Mouse (Mus musculus): ENCODE data around the gene Mcpt2. TPM values are rescaled to one million over a fixed set of nuclear protein-coding genes. Genes with fewer than 3 reads are reported as not detected.
"Not testable (repeated sequence)": the region's sequence is repeated elsewhere in the genome, so short reads cannot be mapped to it uniquely, and the experiment has no call there.

The Mcpt2 gene
- 1.2 and 14.5 TPM in 2 replicates for polyA plus RNA-seq (2012; rRNA removed)

DNA sequence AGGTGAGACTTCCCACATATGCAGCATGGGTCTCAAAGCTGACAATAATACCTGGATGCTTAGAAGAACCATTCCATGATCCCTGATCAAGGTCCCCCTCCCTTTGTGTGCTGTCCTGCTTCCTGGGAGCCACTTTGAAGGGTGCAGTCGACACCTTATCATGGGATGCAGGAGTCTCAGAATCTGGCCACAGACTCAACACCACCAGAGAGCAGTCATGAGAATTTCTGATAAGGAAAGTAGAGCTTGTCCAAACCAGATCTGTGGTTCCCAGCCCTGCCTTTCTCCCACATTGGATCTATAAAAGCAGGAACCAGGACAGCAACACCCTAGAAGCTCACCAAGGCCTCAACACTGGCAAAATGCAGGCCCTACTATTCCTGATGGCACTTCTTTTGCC, at the start of gene Mcpt2:
TSS of gene Mcpt2 (plus strand) at position 250 of the 400 bp plus-strand sequence.
- WGBS: 71% methylated on average over 1 of the region's 1 CpGs
- DNase-seq (ENCODE audit: low read depth, low spot score): not testable (repeated sequence)

DNA sequence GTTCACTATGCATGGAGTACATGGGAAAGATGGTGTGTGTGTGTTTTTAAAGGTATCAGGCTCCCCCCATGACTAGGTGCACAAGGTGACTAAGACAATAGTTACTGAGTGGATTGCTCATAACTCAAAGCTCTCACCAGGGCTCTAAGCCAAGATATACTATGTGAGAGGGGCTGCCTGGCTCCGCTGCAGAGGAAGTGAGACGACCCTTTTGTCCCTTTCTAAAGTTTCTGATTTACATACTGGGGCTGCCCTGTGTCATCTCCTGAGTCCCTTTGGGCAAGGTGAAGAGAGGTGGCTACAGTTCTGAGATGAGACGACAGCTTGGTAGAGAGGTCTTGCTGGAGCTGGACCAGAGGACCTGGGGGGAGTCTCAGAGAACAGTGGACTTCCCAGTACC, 28.7 kb upstream of the Mcpt2 start:
- DNase-seq (ENCODE audit: low read depth, low spot score): no peak
- WGBS: 66% methylated on average over 3 of the region's 3 CpGs

DNA sequence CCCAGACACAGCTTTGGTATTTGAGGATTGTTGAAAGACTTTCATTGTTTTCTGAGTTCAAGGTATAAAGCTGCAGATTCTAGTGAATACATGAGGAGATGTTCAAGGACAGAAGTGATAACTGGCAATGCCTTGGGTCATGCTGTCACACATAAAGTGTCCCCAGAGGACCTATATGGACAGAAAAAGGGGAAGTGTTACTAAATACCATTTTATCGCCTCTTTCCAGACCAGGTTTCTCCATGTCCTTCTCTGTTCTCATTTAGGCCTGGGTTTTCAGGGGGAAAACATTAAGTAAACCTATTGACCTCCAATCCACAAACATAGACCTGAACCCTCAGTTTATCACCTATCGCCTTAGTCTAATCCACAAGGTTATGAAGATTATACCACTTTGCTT, 27.9 kb upstream of the Mcpt2 start:
- DNase-seq (ENCODE audit: low read depth, low spot score): no peak
- 86% methylated on average over 2 of the region's 2 CpGs for WGBS

DNA sequence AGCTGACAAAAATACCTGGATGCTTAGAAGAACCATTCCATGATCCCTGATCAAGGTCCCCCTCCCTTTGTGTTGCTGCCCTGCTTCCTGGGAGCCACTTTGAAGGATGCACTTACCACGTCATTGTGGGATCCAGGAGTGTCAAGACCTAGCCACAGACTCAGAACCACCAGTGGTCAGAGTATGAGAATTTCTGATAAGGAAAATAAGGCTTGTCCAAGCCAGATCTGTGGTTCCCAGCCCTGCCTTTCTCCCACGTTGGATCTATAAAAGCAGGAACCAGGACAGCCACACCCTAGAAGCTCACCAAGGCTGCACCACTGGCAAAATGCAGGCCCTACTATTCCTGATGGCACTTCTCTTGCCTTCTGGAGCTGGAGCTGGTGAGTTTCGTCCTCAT, 24.2 kb upstream of the Mcpt2 start, which contains the start of gene Mcpt1:
TSS of gene Mcpt1 (plus strand) at position 301 of the 400 bp plus-strand sequence.
- DNase-seq (ENCODE audit: low read depth, low spot score): not testable (repeated sequence)
- 65% methylated on average over 3 of the region's 3 CpGs for WGBS

GRCm38 (mm10) chr14:56019446-56019845, 22.4 kb upstream of the Mcpt2 start:
- 44% methylated on average over 1 of the region's 1 CpGs for WGBS
- DNase-seq (ENCODE audit: low read depth, low spot score): no peak

GRCm38 (mm10) chr14:56021305-56021704, 20.5 kb upstream of the Mcpt2 start:
- WGBS: 60% methylated on average over 4 of the region's 4 CpGs
- not testable (repeated sequence) for DNase-seq (ENCODE audit: low read depth, low spot score)

- 58% methylated on average over 3 of the region's 3 CpGs for WGBS
- not testable (repeated sequence) for DNase-seq (ENCODE audit: low read depth, low spot score)
Observed at GRCm38 (mm10) chr14:56030395-56030794, 11.4 kb upstream of the Mcpt2 start, which contains the start of gene Mcpt9. Gene Mcpt9, minus strand, starts transcription at chr14:56030495.

- DNase-seq (ENCODE audit: low read depth, low spot score): peak; percentile 50
- WGBS: 9% methylated on average over 2 of the region's 2 CpGs
Observed at GRCm38 (mm10) chr14:56034433-56034832, 7.4 kb upstream of the Mcpt2 start.

- DNase-seq (ENCODE audit: low read depth, low spot score): no peak
- 57% methylated on average over 3 of the region's 3 CpGs for WGBS
Observed at GRCm38 (mm10) chr14:56055408-56055807, 13.6 kb downstream of the Mcpt2 start.

- WGBS: 63% methylated on average over 4 of the region's 4 CpGs
- DNase-seq (ENCODE audit: low read depth, low spot score): no peak
Observed at GRCm38 (mm10) chr14:56057722-56058121, 15.9 kb downstream of the Mcpt2 start.

DNA sequence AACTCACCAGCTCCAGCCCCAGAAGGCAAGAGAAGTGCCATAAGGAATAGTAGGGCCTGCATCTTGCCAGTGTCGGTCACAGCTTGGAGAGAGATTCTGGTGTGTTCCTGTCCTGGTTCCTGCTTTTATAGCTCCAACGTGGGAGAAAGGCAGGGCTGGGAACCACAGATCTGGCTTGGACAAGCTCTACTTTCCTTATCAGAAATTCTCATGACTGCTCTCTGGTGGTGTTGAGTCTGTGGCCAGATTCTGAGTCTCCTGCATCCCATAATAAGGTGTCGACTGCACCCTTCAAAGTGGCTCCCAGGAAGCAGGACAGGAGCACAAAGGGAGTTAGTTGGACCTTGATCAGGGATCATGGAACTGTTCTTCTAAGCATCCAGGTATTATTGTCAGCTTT, 20.4 kb downstream of the Mcpt2 start, which contains the start of gene Mcpt4:
TSS of gene Mcpt4 (minus strand) at position 101 of the 400 bp plus-strand sequence.
- 51% methylated on average over 3 of the region's 3 CpGs for WGBS
- not testable (repeated sequence) for DNase-seq (ENCODE audit: low read depth, low spot score)

DNA sequence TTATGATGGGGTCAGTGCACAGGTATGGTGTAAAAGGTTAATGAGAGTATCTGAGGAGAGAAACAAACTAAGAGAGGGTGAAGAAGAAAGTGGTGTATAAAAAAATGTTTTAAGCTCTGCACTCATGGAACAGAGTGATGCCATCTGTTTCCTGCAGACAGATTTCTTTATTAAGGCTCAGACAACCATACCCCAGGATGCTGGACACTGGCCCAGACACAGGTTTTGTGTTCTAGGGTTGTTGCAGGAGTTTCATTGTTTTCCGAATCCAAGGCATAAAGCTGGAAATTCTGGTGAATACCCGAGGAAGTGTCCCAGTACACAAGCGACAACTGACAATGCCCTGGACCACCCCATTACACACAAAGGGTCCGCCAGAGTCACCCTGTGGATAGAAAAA, 40.2 kb downstream of the Mcpt2 start:
- WGBS: 86% methylated on average over 4 of the region's 4 CpGs

DNA sequence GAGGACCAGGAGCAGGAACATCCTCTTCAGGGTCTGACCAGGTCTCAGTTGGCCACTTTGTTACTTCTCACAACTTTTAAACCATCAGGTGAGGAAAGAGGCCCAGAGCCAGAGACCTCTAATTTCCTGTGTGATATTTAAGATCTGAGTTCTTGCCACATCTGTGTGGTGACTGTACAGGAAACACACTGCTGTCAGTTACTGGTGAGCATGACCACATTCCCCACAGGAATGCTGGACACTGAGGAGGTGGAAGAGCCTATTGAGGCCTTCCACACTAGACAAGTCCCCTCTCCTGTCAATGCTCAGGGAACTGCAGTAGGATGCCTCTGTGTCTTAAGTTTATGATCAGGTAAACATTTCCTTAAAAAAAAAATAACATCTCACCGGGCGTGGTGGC, 43.3 kb downstream of the Mcpt2 start, which contains the start of gene Mcpt8:
TSS of gene Mcpt8 (minus strand) at position 107 of the 400 bp plus-strand sequence.
- DNase-seq (ENCODE audit: low read depth, low spot score): no peak
- WGBS: 76% methylated on average over 2 of the region's 2 CpGs

More for the DNA sequence above, 40.2 kb downstream of the Mcpt2 start:
- no peak for DNase-seq (ENCODE audit: low read depth, low spot score)

DNA sequence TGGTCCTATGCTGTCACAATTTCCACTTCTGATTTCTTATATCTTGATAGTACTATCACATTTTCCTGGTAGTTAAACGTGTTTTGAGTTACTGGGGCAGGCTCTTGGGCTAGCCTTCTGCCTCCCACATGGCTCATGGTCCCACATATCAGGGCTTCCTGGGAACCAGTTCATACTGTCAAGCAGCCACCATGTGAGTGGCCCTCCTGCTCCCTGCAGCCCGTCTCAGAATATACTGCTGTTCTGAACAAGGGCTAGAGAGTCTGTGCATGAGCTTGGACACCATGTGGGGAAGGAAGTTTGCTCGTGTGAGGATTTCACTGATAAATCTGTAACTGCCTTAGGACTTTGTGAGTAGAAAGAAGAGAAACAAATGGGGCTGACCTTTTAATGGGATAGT, 44.9 kb downstream of the Mcpt2 start:
- WGBS: 69% methylated on average over 3 of the region's 3 CpGs

GRCm38 (mm10) chr14:56093353-56093752, 51.5 kb downstream of the Mcpt2 start:
- WGBS: 68% methylated on average over 2 of the region's 2 CpGs
- DNase-seq (ENCODE audit: low read depth, low spot score): no peak

More for the DNA sequence above, 44.9 kb downstream of the Mcpt2 start:
- no peak for DNase-seq (ENCODE audit: low read depth, low spot score)

Other genes starting within 250 kb of the Mcpt2 start
- gene Nfatc4, start 218.9 kb upstream of the Mcpt2 start, polyA plus RNA-seq (2012; rRNA removed): 5.7 and 7.3 TPM in 2 replicates
- 1.7 and 2.1 TPM in 2 replicates for gene Nynrin, start 188.0 kb upstream of the Mcpt2 start, polyA plus RNA-seq (2012; rRNA removed)
- 0.47 and 0.84 TPM in 2 replicates for gene Cbln3, start 157.6 kb upstream of the Mcpt2 start, polyA plus RNA-seq (2012; rRNA removed)
- gene Khnyn, start 157.1 kb upstream of the Mcpt2 start, polyA plus RNA-seq (2012; rRNA removed): 21.0 and 31.9 TPM in 2 replicates
- gene Sdr39u1, start 141.7 kb upstream of the Mcpt2 start, polyA plus RNA-seq (2012; rRNA removed): 56.0 and 60.7 TPM in 2 replicates
- 0.20 and 0.21 TPM in 2 replicates for gene Cma1, start 97.4 kb upstream of the Mcpt2 start, polyA plus RNA-seq (2012; rRNA removed)
- 3.0 TPM in 1 of 2 replicates, not detected in the other for gene Cma2, start 91.1 kb upstream of the Mcpt2 start, polyA plus RNA-seq (2012; rRNA removed)
- gene Mcpt1, start 24.1 kb upstream of the Mcpt2 start, polyA plus RNA-seq (2012; rRNA removed): 6.1 and 74.1 TPM in 2 replicates
- gene Mcpt9, start 11.5 kb upstream of the Mcpt2 start, polyA plus RNA-seq (2012; rRNA removed): 0.06 and 0.21 TPM in 2 replicates
- gene Mcpt4, start 20.3 kb downstream of the Mcpt2 start, polyA plus RNA-seq (2012; rRNA removed): 0.10 and 0.30 TPM in 2 replicates
- gene Mcpt8, start 43.2 kb downstream of the Mcpt2 start, polyA plus RNA-seq (2012; rRNA removed): not detected in 2 replicates
- gene Ctsg, start 60.5 kb downstream of the Mcpt2 start, polyA plus RNA-seq (2012; rRNA removed): not detected in 2 replicates
- gene Gzme, start 78.6 kb downstream of the Mcpt2 start, polyA plus RNA-seq (2012; rRNA removed): not detected in 2 replicates
- not detected in 2 replicates for gene Gzmd, start 90.6 kb downstream of the Mcpt2 start, polyA plus RNA-seq (2012; rRNA removed)
- gene Gzmg, start 117.5 kb downstream of the Mcpt2 start, polyA plus RNA-seq (2012; rRNA removed): not detected in 2 replicates
- gene Gzmn, start 132.6 kb downstream of the Mcpt2 start, polyA plus RNA-seq (2012; rRNA removed): not detected in 2 replicates
- not detected in 2 replicates for gene Gzmf, start 169.4 kb downstream of the Mcpt2 start, polyA plus RNA-seq (2012; rRNA removed)
- gene Gzmc, start 192.6 kb downstream of the Mcpt2 start, polyA plus RNA-seq (2012; rRNA removed): 0.22 TPM in 1 of 2 replicates, not detected in the other
- 21.5 and 33.5 TPM in 2 replicates for gene Gzmb, start 220.2 kb downstream of the Mcpt2 start, polyA plus RNA-seq (2012; rRNA removed)